Mouse (Mus musculus): Measurements from ENCODE around the gene Pdcd11. TPM values are rescaled to one million over a fixed set of nuclear protein-coding genes. Genes with fewer than 3 reads are reported as not detected.
A peak's percentile ranks its signal among the peaks of the same experiment; 100 is the strongest.

Pdcd11 gene
- polyA plus RNA-seq, 1 experiment = 10.0 TPM

- H3K27ac ChIP-seq (ENCODE audit: insufficient read depth, low read depth, low read length) = no peak overlapping the region
- TF ChIP-seq CTCF (IDR thresholded peaks at IDR 0.05; ENCODE audit: low read depth, low read length) (no peak), POLR2A (IDR thresholded peaks at IDR 0.05; ENCODE audit: borderline replicate concordance, low read depth, low read length) (no peak)
- H3K4me3 ChIP-seq (ENCODE audit: insufficient read depth, low read length) = no peak overlapping the region
- no peaks in the 10 kb centered on the region for H3K4me1 ChIP-seq (ENCODE audit: control insufficient read depth, insufficient read depth, low read length)
Observed at GRCm38 (mm10) chr19:47057684-47058083, 32.9 kb upstream of the Pdcd11 start.

GRCm38 (mm10) chr19:47065860-47066259 is 24.7 kb upstream of the Pdcd11 start:
- H3K4me1 ChIP-seq (ENCODE audit: control insufficient read depth, insufficient read depth, low read length) = peaks cover 7% of the 10 kb centered on the region; the same call in 1 of the 2 replicates
- peak; percentile 6; the same call in 1 of the 2 replicates for TF ChIP-seq CTCF (IDR thresholded peaks at IDR 0.05; ENCODE audit: low read depth, low read length)
- TF ChIP-seq POLR2A (IDR thresholded peaks at IDR 0.05; ENCODE audit: borderline replicate concordance, low read depth, low read length) = no peak
- H3K27ac ChIP-seq (ENCODE audit: insufficient read depth, low read depth, low read length) = no peak overlapping the region
- no peak overlapping the region for H3K4me3 ChIP-seq (ENCODE audit: insufficient read depth, low read length)

- peak within 1 kb of the TSS; percentile 57 for H3K27ac ChIP-seq (ENCODE audit: insufficient read depth, low read depth, low read length)
- peak within 1 kb of the TSS; percentile 75 for H3K4me3 ChIP-seq (ENCODE audit: insufficient read depth, low read length)
- TF ChIP-seq CTCF (IDR thresholded peaks at IDR 0.05; ENCODE audit: low read depth, low read length) = no peak
- no peak for TF ChIP-seq POLR2A (IDR thresholded peaks at IDR 0.05; ENCODE audit: borderline replicate concordance, low read depth, low read length)
- peaks cover 7% of the 10 kb centered on the region; the same call in 1 of the 2 replicates for H3K4me1 ChIP-seq (ENCODE audit: control insufficient read depth, insufficient read depth, low read length)
Observed at GRCm38 (mm10) chr19:47067096-47067882, 23.3 kb upstream of the Pdcd11 start, which contains the start of gene Taf5. Gene Taf5, plus strand, starts transcription at chr19:47067746.

- Histone ChIP-seq H3K4me1 (ENCODE audit: control insufficient read depth, insufficient read depth, low read length) (peaks cover 7% of the 10 kb centered on the region; the same call in 1 of the 2 replicates), H3K4me3 (ENCODE audit: insufficient read depth, low read length) (peak overlapping the region; percentile 75), H3K27ac (ENCODE audit: insufficient read depth, low read depth, low read length) (peak overlapping the region; percentile 57)
- TF ChIP-seq CTCF (IDR thresholded peaks at IDR 0.05; ENCODE audit: low read depth, low read length) (no peak), POLR2A (IDR thresholded peaks at IDR 0.05; ENCODE audit: borderline replicate concordance, low read depth, low read length) (no peak)
Observed at GRCm38 (mm10) chr19:47067924-47068611, 22.5 kb upstream of the Pdcd11 start.

- Histone ChIP-seq H3K27ac (ENCODE audit: insufficient read depth, low read depth, low read length) (no peak overlapping the region), H3K4me1 (ENCODE audit: control insufficient read depth, insufficient read depth, low read length) (peaks cover 17% of the 10 kb centered on the region), H3K4me3 (ENCODE audit: insufficient read depth, low read length) (no peak overlapping the region)
- TF ChIP-seq CTCF (IDR thresholded peaks at IDR 0.05; ENCODE audit: low read depth, low read length) (no peak), POLR2A (IDR thresholded peaks at IDR 0.05; ENCODE audit: borderline replicate concordance, low read depth, low read length) (no peak)
Observed at GRCm38 (mm10) chr19:47088226-47088625, 2.3 kb upstream of the Pdcd11 start.

GRCm38 (mm10) chr19:47089718-47090525 is 646 bp upstream of the Pdcd11 start:
- H3K4me1 ChIP-seq (ENCODE audit: control insufficient read depth, insufficient read depth, low read length) = peaks cover 17% of the 10 kb centered on the region
- TF ChIP-seq CTCF (IDR thresholded peaks at IDR 0.05; ENCODE audit: low read depth, low read length) = no peak
- no peak for TF ChIP-seq POLR2A (IDR thresholded peaks at IDR 0.05; ENCODE audit: borderline replicate concordance, low read depth, low read length)
- peak overlapping the region; percentile 46 for H3K27ac ChIP-seq (ENCODE audit: insufficient read depth, low read depth, low read length)
- H3K4me3 ChIP-seq (ENCODE audit: insufficient read depth, low read length) = peak overlapping the region; percentile 86

GRCm38 (mm10) chr19:47101080-47101479 is 10.5 kb downstream of the Pdcd11 start:
- Histone ChIP-seq H3K4me1 (ENCODE audit: control insufficient read depth, insufficient read depth, low read length) (no peaks in the 10 kb centered on the region), H3K27ac (ENCODE audit: insufficient read depth, low read depth, low read length) (no peak overlapping the region), H3K4me3 (ENCODE audit: insufficient read depth, low read length) (no peak overlapping the region)
- TF ChIP-seq POLR2A (IDR thresholded peaks at IDR 0.05; ENCODE audit: borderline replicate concordance, low read depth, low read length) (no peak), CTCF (IDR thresholded peaks at IDR 0.05; ENCODE audit: low read depth, low read length) (no peak)

GRCm38 (mm10) chr19:47104641-47105271 is 14.2 kb downstream of the Pdcd11 start:
- H3K4me3 ChIP-seq (ENCODE audit: insufficient read depth, low read length) = no peak overlapping the region
- H3K27ac ChIP-seq (ENCODE audit: insufficient read depth, low read depth, low read length) = no peak overlapping the region
- no peaks in the 10 kb centered on the region for H3K4me1 ChIP-seq (ENCODE audit: control insufficient read depth, insufficient read depth, low read length)
- TF ChIP-seq CTCF (IDR thresholded peaks at IDR 0.05; ENCODE audit: low read depth, low read length) (no peak), POLR2A (IDR thresholded peaks at IDR 0.05; ENCODE audit: borderline replicate concordance, low read depth, low read length) (no peak)

GRCm38 (mm10) chr19:47118634-47119033 is 28.1 kb downstream of the Pdcd11 start:
- TF ChIP-seq POLR2A (IDR thresholded peaks at IDR 0.05; ENCODE audit: borderline replicate concordance, low read depth, low read length) (no peak), CTCF (IDR thresholded peaks at IDR 0.05; ENCODE audit: low read depth, low read length) (no peak)
- Histone ChIP-seq H3K4me1 (ENCODE audit: control insufficient read depth, insufficient read depth, low read length) (no peaks in the 10 kb centered on the region), H3K27ac (ENCODE audit: insufficient read depth, low read depth, low read length) (no peak overlapping the region), H3K4me3 (ENCODE audit: insufficient read depth, low read length) (no peak overlapping the region)
